Mouse (Mus musculus) embryonic fibroblast, embryonic 13.5 days (primary cell): ENCODE data around the gene Ntrk3.

Source experiments
- CTCF ChIP-seq: IDR thresholded peaks from 2 replicates; pipeline ENCODE4 v1.5.1; 2011; ENCODE audit warnings: mild to moderate bottlenecking, control low read depth, low read length, moderate library complexity, borderline replicate concordance; ENCODE audit not compliant: insufficient read depth
- POLR2A ChIP-seq: IDR thresholded peaks from 2 replicates; pipeline ENCODE4 v1.6.1; 2011; ENCODE audit warnings: low read depth, mild to moderate bottlenecking, control low read depth, low read length, moderate library complexity

DNA sequence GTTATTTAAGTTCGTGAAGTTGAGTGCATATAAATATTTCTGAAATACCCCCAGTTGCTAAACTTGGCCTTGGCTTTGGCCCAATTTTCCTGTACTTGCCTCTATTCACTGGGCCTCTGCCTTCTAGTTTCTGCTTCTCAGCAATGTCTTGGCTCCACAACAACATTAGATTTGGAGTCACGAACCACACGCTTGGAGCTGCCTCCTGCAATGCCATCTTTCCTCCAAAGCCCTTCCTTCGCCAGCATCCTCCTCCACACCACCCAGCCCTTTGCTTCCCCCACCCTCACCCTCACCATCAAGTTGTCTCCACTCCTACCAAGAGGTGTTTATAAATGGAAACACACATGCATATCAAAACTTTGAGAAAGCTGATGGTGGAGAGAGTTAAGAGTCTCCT lies 340.6 kb downstream of the Ntrk3 start:
- no peak for TF ChIP-seq CTCF
- TF ChIP-seq POLR2A, result no peak
